Mouse (Mus musculus): ENCODE results near the gene Pik3cb.

- TF ChIP-seq GATA1 (IDR thresholded peaks at IDR 0.05; ENCODE audit: borderline replicate concordance, low read length): no peak
- no peak for TF ChIP-seq FLI1 (IDR thresholded peaks at IDR 0.05; ENCODE audit: low read length)
Observed at GRCm38 (mm10) chr9:99009069-99009897, 131.1 kb downstream of the Pik3cb start.
